Mouse (Mus musculus) MEL (cell line): Measurements from ENCODE around the gene Rpl12. TPM values are rescaled to one million over a fixed set of nuclear protein-coding genes. Genes with fewer than 3 reads are reported as not detected.

Experiments used
- DNase-seq: peaks from one replicate; pipeline ENCODE4 v3.0.0; 2011; ENCODE audit warnings: low read depth, low spot score
- H3K27ac ChIP-seq: 2 replicates; pipeline ENCODE4 v1.5.1; 2012; ENCODE audit warnings: low read depth, mild to moderate bottlenecking, control low read depth, low read length, moderate library complexity; ENCODE audit not compliant: control insufficient read depth
- H3K27me3 ChIP-seq, 2 experiments: fragments of 150-350 bp in 1 of 2; sonication (generic) in 1 of 2; 2 replicates each; pipeline ENCODE4 v1.6.1; 2012; ENCODE audit warnings: low read length in 2 of 2, mild to moderate bottlenecking in 2 of 2, improper control_type of control experiment in 1 of 2, moderate library complexity in 1 of 2; ENCODE audit not compliant: insufficient read depth in 2 of 2, control insufficient read depth in 1 of 2
- H3K36me3 ChIP-seq, 2 experiments: 2 replicates each; pipeline ENCODE4 v1.6.1; 2012 to 2014; ENCODE audit warnings: low read length in 2 of 2, improper control_type of control experiment in 1 of 2, inconsistent platforms in 1 of 2, mild to moderate bottlenecking in 1 of 2; ENCODE audit not compliant: insufficient read depth in 2 of 2, control insufficient read depth in 1 of 2
- H3K4me1 ChIP-seq, 2 experiments: fragments of 150-350 bp in 1 of 2; sonication (generic) in 1 of 2; 2 replicates each; pipeline ENCODE4 v1.6.1; 2012; ENCODE audit warnings: low read length in 2 of 2, improper control_type of control experiment in 1 of 2, mild to moderate bottlenecking in 1 of 2; ENCODE audit not compliant: insufficient read depth in 2 of 2, control insufficient read depth in 1 of 2
- H3K4me3 ChIP-seq, 2 experiments: fragments of 150-350 bp in 1 of 2; sonication (generic) in 1 of 2; 2 replicates each; pipeline ENCODE4 v1.5.1; 2012; ENCODE audit warnings: low read depth in 2 of 2, low read length in 2 of 2, mild to moderate bottlenecking in 2 of 2, moderate library complexity in 2 of 2, control low read depth in 1 of 2, improper control_type of control experiment in 1 of 2; ENCODE audit not compliant: control insufficient read depth in 1 of 2, insufficient read depth in 1 of 2
- H3K79me2 ChIP-seq: 2 replicates; pipeline ENCODE4 v1.6.1; 2012; ENCODE audit warnings: mild to moderate bottlenecking, low read length, moderate library complexity; ENCODE audit not compliant: control insufficient read depth, poor library complexity, insufficient read depth
- H3K9ac ChIP-seq: 2 replicates; pipeline ENCODE4 v1.6.1; 2012; ENCODE audit warnings: low read depth, mild to moderate bottlenecking, control low read depth, low read length, moderate library complexity; ENCODE audit not compliant: control insufficient read depth, poor library complexity, severe bottlenecking
- H3K9me3 ChIP-seq: fragments of 150-350 bp; sonication (generic); replicated peaks from 2 replicates; pipeline ENCODE4 v1.6.1; 2012; ENCODE audit warnings: mild to moderate bottlenecking, low read length, improper control_type of control experiment, moderate library complexity; ENCODE audit not compliant: insufficient read depth
- BHLHE40 ChIP-seq: IDR thresholded peaks from 2 replicates; pipeline ENCODE4 v1.6.1; 2012; ENCODE audit warnings: low read depth, mild to moderate bottlenecking, inconsistent platforms, low read length, improper control_type of control experiment, borderline replicate concordance
- CHD1 ChIP-seq: IDR thresholded peaks from 2 replicates; pipeline ENCODE4 v1.6.1; 2012; ENCODE audit warnings: low read depth, mild to moderate bottlenecking, inconsistent platforms, low read length, improper control_type of control experiment
- CHD2 ChIP-seq: IDR thresholded peaks from 2 replicates; pipeline ENCODE4 v1.6.1; 2011; ENCODE audit warnings: low read length, improper control_type of control experiment
- CTCF ChIP-seq, 3 experiments: IDR thresholded peaks in 2 of 3; conservative IDR thresholded peaks in 1 of 3; 2 replicates each; pipeline ENCODE4 v1.5.1; 2011 to 2012; ENCODE audit warnings: low read length in 3 of 3, low read depth in 2 of 3, mild to moderate bottlenecking in 2 of 3, improper control_type of control experiment in 1 of 3, inconsistent platforms in 1 of 3, mixed read lengths in 1 of 3, moderate library complexity in 1 of 3; ENCODE audit not compliant: control insufficient read depth in 1 of 3, insufficient read depth in 1 of 3, poor library complexity in 1 of 3, severe bottlenecking in 1 of 3
- E2F4 ChIP-seq: IDR thresholded peaks from 2 replicates; pipeline ENCODE4 v1.6.1; 2011; ENCODE audit warnings: low read depth, low read length, improper control_type of control experiment, borderline replicate concordance
- ETS1 ChIP-seq: IDR thresholded peaks from 2 replicates; pipeline ENCODE4 v1.6.1; 2012; ENCODE audit warnings: low read depth, mild to moderate bottlenecking, inconsistent platforms, low read length, improper control_type of control experiment, moderate library complexity
- GATA1 ChIP-seq: IDR thresholded peaks from 2 replicates; pipeline ENCODE4 v1.6.1; 2011; ENCODE audit warnings: low read depth, low read length, improper control_type of control experiment
- HCFC1 ChIP-seq: IDR thresholded peaks from 2 replicates; pipeline ENCODE4 v1.6.1; 2012; ENCODE audit warnings: low read depth, mild to moderate bottlenecking, inconsistent platforms, low read length, improper control_type of control experiment, moderate library complexity
- KAT2A ChIP-seq: conservative IDR thresholded peaks from 2 replicates; pipeline ENCODE4 v1.6.1; 2012; ENCODE audit warnings: low read depth, low read length, improper control_type of control experiment, inconsistent platforms
- MAFK ChIP-seq: IDR thresholded peaks from 2 replicates; pipeline ENCODE4 v1.6.1; 2011; ENCODE audit warnings: low read depth, mild to moderate bottlenecking, low read length, improper control_type of control experiment, borderline replicate concordance
- MEF2A ChIP-seq: IDR thresholded peaks from 2 replicates; pipeline ENCODE4 v1.6.1; 2014; ENCODE audit warnings: low read depth, mild to moderate bottlenecking, inconsistent platforms, low read length, improper control_type of control experiment; ENCODE audit not compliant: poor library complexity, insufficient replicate concordance, severe bottlenecking; ENCODE audit errors: extremely low read depth
- POLR2AphosphoS5 ChIP-seq: IDR thresholded peaks from 2 replicates; pipeline ENCODE4 v1.6.1; 2012; ENCODE audit warnings: low read depth, borderline replicate concordance, mild to moderate bottlenecking, inconsistent platforms, low read length, moderate library complexity, mixed read lengths
- RAD21 ChIP-seq: IDR thresholded peaks from 2 replicates; pipeline ENCODE4 v1.6.1; 2011; ENCODE audit warnings: mild to moderate bottlenecking, low read depth, low read length, improper control_type of control experiment
- RCOR1 ChIP-seq: IDR thresholded peaks from 2 replicates; pipeline ENCODE4 v1.6.1; 2012; ENCODE audit warnings: low read depth, mild to moderate bottlenecking, inconsistent platforms, low read length, improper control_type of control experiment
- SMC3 ChIP-seq: IDR thresholded peaks from 2 replicates; pipeline ENCODE4 v1.6.1; 2011; ENCODE audit warnings: low read depth, low read length, improper control_type of control experiment
- UBTF ChIP-seq: IDR thresholded peaks from 2 replicates; pipeline ENCODE4 v1.6.1; 2012; ENCODE audit warnings: low read depth, mild to moderate bottlenecking, inconsistent platforms, low read length, improper control_type of control experiment, moderate library complexity, borderline replicate concordance; ENCODE audit not compliant: insufficient read depth
- ZC3H11A ChIP-seq: IDR thresholded peaks from 2 replicates; pipeline ENCODE4 v1.6.1; 2012; ENCODE audit warnings: low read depth, mild to moderate bottlenecking, inconsistent platforms, low read length, improper control_type of control experiment
- ZMIZ1 ChIP-seq: IDR thresholded peaks from 2 replicates; pipeline ENCODE4 v1.6.1; 2012; ENCODE audit warnings: low read depth, mild to moderate bottlenecking, inconsistent platforms, low read length, improper control_type of control experiment, moderate library complexity
- polyA plus RNA-seq, 2 experiments: library from polyadenylated mRNA; stranded (reverse) in 1 of 2; unstranded in 1 of 2; fragments of >175 nt in 1 of 2; fragments of >200 nt in 1 of 2; gene quantifications; 2 replicates each; pipeline versions ENCODE4 v1.2.1 to v1.2.4; 2012; ENCODE audit warnings: low replicate concordance in 2 of 2, low read depth in 1 of 2; ENCODE audit not compliant: insufficient read length in 2 of 2, insufficient read depth in 1 of 2, missing spikeins in 1 of 2
- total RNA-seq: library from RNA; depleted of rRNA; stranded (reverse); fragments of 300-350 nt; gene quantifications from 2 replicates; pipeline ENCODE4 v1.2.3, GENCODE M21; 2012

Rpl12 gene
- total and polyA plus RNA-seq, 3 experiments = 116 to 1,842 TPM; not detected in 1

DNA sequence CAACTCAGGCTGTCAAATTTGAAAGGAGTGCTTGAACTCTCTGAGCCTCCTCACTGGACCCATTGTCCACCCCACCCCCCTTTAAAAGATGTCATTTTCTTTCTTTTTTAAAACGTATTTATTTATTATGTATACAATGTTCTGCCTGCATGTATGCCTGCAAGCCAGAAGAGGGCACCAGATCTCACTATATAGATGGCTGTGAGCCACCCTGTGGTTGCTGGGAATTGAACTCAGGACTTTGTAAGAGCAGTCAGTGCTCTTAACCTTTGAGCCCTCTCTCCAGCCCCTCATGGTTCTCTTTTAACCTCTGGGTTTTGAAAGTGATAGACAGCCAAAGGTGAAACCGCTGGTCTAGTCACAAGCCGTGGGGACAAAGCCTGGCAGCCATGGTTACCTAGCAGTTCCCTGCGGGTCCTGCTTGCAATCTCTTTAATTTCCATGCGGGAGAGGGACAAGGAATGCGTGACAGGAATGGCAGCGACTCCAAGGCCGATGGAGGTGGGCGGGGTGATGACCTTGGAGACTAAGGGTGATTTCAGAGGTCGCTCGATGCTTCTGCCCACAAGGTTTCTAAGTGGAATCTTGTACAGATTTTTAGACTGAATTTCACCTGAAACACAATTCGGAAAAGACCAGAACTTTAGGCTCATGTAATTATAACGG, 28.9 kb downstream of the Rpl12 start:
- no peaks in the 10 kb centered on the region for H3K4me1 ChIP-seq
- H3K27me3 ChIP-seq = no peaks in the 10 kb centered on the region; a peak in 1 of 4 replicates

GRCm38 (mm10) chr2:32992130-32992529, 30.8 kb downstream of the Rpl12 start:
- no peak for TF ChIP-seq KAT2A
- no peak for TF ChIP-seq MEF2A
- TF ChIP-seq UBTF = no peak
- TF ChIP-seq RAD21 = no peak
- no peak for TF ChIP-seq POLR2AphosphoS5
- TF ChIP-seq MAFK = no peak
- TF ChIP-seq ZMIZ1 = no peak
- no peak for TF ChIP-seq CHD1
- TF ChIP-seq SMC3 = no peak
- TF ChIP-seq E2F4 = no peak
- no peak for TF ChIP-seq CTCF (IDR thresholded peaks at IDR 0.05 in 2 of 3, conservative IDR thresholded peaks at IDR 0.05 in 1 of 3; ENCODE audit: control insufficient read depth in 1 of 3, insufficient read depth in 1 of 3, low read depth in 2 of 3, low read length in 3 of 3, poor library complexity in 1 of 3, severe bottlenecking in 1 of 3)
- no peak for TF ChIP-seq HCFC1
- H3K9ac ChIP-seq = no peak overlapping the region
- no peaks in the 10 kb centered on the region; a peak in 1 of 4 replicates for H3K27me3 ChIP-seq
- no peaks in the 10 kb centered on the region for H3K4me1 ChIP-seq
- H3K36me3 ChIP-seq = no peaks in the 10 kb centered on the region
- H3K79me2 ChIP-seq = no peaks in the 10 kb centered on the region
- H3K4me3 ChIP-seq = no peak overlapping the region
- H3K27ac ChIP-seq = no peak overlapping the region
- DNase-seq = no peak
- no peaks in the 10 kb centered on the region for H3K9me3 ChIP-seq

More for the DNA sequence above, 28.9 kb downstream of the Rpl12 start:
- H3K79me2 ChIP-seq = no peaks in the 10 kb centered on the region
- no peak overlapping the region for H3K4me3 ChIP-seq
- no peaks in the 10 kb centered on the region for H3K9me3 ChIP-seq
- DNase-seq = peak; percentile 60
- H3K9ac ChIP-seq = no peak overlapping the region
- H3K36me3 ChIP-seq = no peaks in the 10 kb centered on the region
- no peak overlapping the region for H3K27ac ChIP-seq
- TF ChIP-seq ZC3H11A = peak; percentile 59
- TF ChIP-seq GATA1 = no peak
- TF ChIP-seq RAD21 = peak; percentile 62
- TF ChIP-seq CHD1 = no peak
- peak; percentile 53 to 70 (median 58) for TF ChIP-seq CTCF (IDR thresholded peaks at IDR 0.05 in 2 of 3, conservative IDR thresholded peaks at IDR 0.05 in 1 of 3; ENCODE audit: control insufficient read depth in 1 of 3, insufficient read depth in 1 of 3, low read depth in 2 of 3, low read length in 3 of 3, poor library complexity in 1 of 3, severe bottlenecking in 1 of 3)
- TF ChIP-seq SMC3 = peak; percentile 59
- TF ChIP-seq POLR2AphosphoS5 = no peak
- no peak for TF ChIP-seq ETS1
- no peak for TF ChIP-seq BHLHE40
- TF ChIP-seq CHD2 = no peak
- no peak for TF ChIP-seq RCOR1
